Mouse (Mus musculus): Measurements from ENCODE around the gene Nos1.

DNA sequence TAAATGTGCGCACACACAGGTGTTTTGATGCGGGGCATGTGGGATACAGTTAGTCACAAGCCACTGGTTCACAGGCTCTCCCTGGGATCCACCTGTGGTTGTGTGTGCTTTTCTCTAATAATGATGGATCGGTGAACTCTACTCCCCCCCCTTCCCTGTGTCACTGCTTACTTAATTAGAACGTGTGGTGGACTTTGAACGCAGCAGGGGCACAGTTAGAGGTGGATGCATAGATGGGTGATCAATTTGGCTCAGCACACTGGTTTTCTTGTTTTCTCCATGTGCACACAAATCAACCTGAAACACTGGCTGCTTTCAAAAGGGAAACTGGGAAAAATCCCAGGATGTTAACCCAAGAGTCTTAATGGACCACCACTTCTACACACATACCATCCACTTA is 198.2 kb downstream of the Nos1 start:
- TF ChIP-seq CTCF (IDR thresholded peaks at IDR 0.05; ENCODE audit: low read depth) (no peak), EP300 (IDR thresholded peaks at IDR 0.05; ENCODE audit: low read depth) (no peak)
